Mouse (Mus musculus): ENCODE results near the gene Sesn1. TPM values are rescaled to one million over a fixed set of nuclear protein-coding genes. Genes with fewer than 3 reads are reported as not detected.

Gene Sesn1
- polyA plus RNA-seq, 1 experiment: not detected

- Histone ChIP-seq H3K27ac (ENCODE audit: insufficient read depth, low read depth, low read length) (no peak overlapping the region), H3K4me3 (ENCODE audit: insufficient read depth, low read depth, low read length) (no peak overlapping the region), H3K4me1 (ENCODE audit: control insufficient read depth, insufficient read depth, low read length) (no peaks in the 10 kb centered on the region; the same call in 1 of the 2 replicates)
- TF ChIP-seq CTCF (IDR thresholded peaks at IDR 0.05; ENCODE audit: insufficient read depth, low read depth, low read length) (no peak), POLR2A (IDR thresholded peaks at IDR 0.05; ENCODE audit: insufficient read depth, low read depth, low read length) (no peak)
- WGBS: 87% methylated on average over 2 of the region's 2 CpGs
Observed at GRCm38 (mm10) chr10:41848721-41849120, 39.0 kb downstream of the Sesn1 start.

- no peak overlapping the region for H3K27ac ChIP-seq (ENCODE audit: insufficient read depth, low read depth, low read length)
- TF ChIP-seq CTCF (IDR thresholded peaks at IDR 0.05; ENCODE audit: insufficient read depth, low read depth, low read length) (no peak), POLR2A (IDR thresholded peaks at IDR 0.05; ENCODE audit: insufficient read depth, low read depth, low read length) (no peak)
- no peaks in the 10 kb centered on the region for H3K4me1 ChIP-seq (ENCODE audit: control insufficient read depth, insufficient read depth, low read length)
- no peak overlapping the region for H3K4me3 ChIP-seq (ENCODE audit: insufficient read depth, low read depth, low read length)
Observed at GRCm38 (mm10) chr10:41859820-41860219, 50.1 kb downstream of the Sesn1 start.

- H3K27ac ChIP-seq (ENCODE audit: insufficient read depth, low read depth, low read length): no peak overlapping the region
- no peak for TF ChIP-seq CTCF (IDR thresholded peaks at IDR 0.05; ENCODE audit: insufficient read depth, low read depth, low read length)
- TF ChIP-seq POLR2A (IDR thresholded peaks at IDR 0.05; ENCODE audit: insufficient read depth, low read depth, low read length): no peak
- WGBS: 77% methylated on average over 2 of the region's 2 CpGs
- no peaks in the 10 kb centered on the region for H3K4me1 ChIP-seq (ENCODE audit: control insufficient read depth, insufficient read depth, low read length)
- H3K4me3 ChIP-seq (ENCODE audit: insufficient read depth, low read depth, low read length): no peak overlapping the region
Observed at GRCm38 (mm10) chr10:41860275-41860688, 50.5 kb downstream of the Sesn1 start.

GRCm38 (mm10) chr10:41863053-41863452, 53.3 kb downstream of the Sesn1 start:
- TF ChIP-seq POLR2A (IDR thresholded peaks at IDR 0.05; ENCODE audit: insufficient read depth, low read depth, low read length) (no peak), CTCF (IDR thresholded peaks at IDR 0.05; ENCODE audit: insufficient read depth, low read depth, low read length) (no peak)
- no peak overlapping the region for H3K27ac ChIP-seq (ENCODE audit: insufficient read depth, low read depth, low read length)
- no peak overlapping the region for H3K4me3 ChIP-seq (ENCODE audit: insufficient read depth, low read depth, low read length)
- peaks cover 4% of the 10 kb centered on the region for H3K4me1 ChIP-seq (ENCODE audit: control insufficient read depth, insufficient read depth, low read length)
- WGBS: 82% methylated on average over 2 of the region's 2 CpGs

GRCm38 (mm10) chr10:41866069-41866837, 56.5 kb downstream of the Sesn1 start:
- Histone ChIP-seq H3K4me1 (ENCODE audit: control insufficient read depth, insufficient read depth, low read length) (peaks cover 9% of the 10 kb centered on the region), H3K27ac (ENCODE audit: insufficient read depth, low read depth, low read length) (no peak overlapping the region), H3K4me3 (ENCODE audit: insufficient read depth, low read depth, low read length) (no peak overlapping the region)
- TF ChIP-seq POLR2A (IDR thresholded peaks at IDR 0.05; ENCODE audit: insufficient read depth, low read depth, low read length): no peak
- TF ChIP-seq CTCF (IDR thresholded peaks at IDR 0.05; ENCODE audit: insufficient read depth, low read depth, low read length): no peak
- WGBS: 65% methylated on average over 3 of the region's 3 CpGs

GRCm38 (mm10) chr10:41866838-41867154, 57.1 kb downstream of the Sesn1 start:
- Histone ChIP-seq H3K27ac (ENCODE audit: insufficient read depth, low read depth, low read length) (no peak overlapping the region), H3K4me1 (ENCODE audit: control insufficient read depth, insufficient read depth, low read length) (peaks cover 9% of the 10 kb centered on the region), H3K4me3 (ENCODE audit: insufficient read depth, low read depth, low read length) (no peak overlapping the region)
- no peak for TF ChIP-seq CTCF (IDR thresholded peaks at IDR 0.05; ENCODE audit: insufficient read depth, low read depth, low read length)
- TF ChIP-seq POLR2A (IDR thresholded peaks at IDR 0.05; ENCODE audit: insufficient read depth, low read depth, low read length): no peak

GRCm38 (mm10) chr10:41867956-41868355, 58.2 kb downstream of the Sesn1 start:
- H3K4me3 ChIP-seq (ENCODE audit: insufficient read depth, low read depth, low read length): no peak overlapping the region
- TF ChIP-seq CTCF (IDR thresholded peaks at IDR 0.05; ENCODE audit: insufficient read depth, low read depth, low read length) (no peak), POLR2A (IDR thresholded peaks at IDR 0.05; ENCODE audit: insufficient read depth, low read depth, low read length) (no peak)
- peaks cover 9% of the 10 kb centered on the region for H3K4me1 ChIP-seq (ENCODE audit: control insufficient read depth, insufficient read depth, low read length)
- 51% methylated on average over 5 of the region's 5 CpGs for WGBS
- no peak overlapping the region for H3K27ac ChIP-seq (ENCODE audit: insufficient read depth, low read depth, low read length)

GRCm38 (mm10) chr10:41870101-41870500, 60.4 kb downstream of the Sesn1 start:
- WGBS: 55% methylated on average over 2 of the region's 2 CpGs
- peaks cover 9% of the 10 kb centered on the region for H3K4me1 ChIP-seq (ENCODE audit: control insufficient read depth, insufficient read depth, low read length)
- H3K4me3 ChIP-seq (ENCODE audit: insufficient read depth, low read depth, low read length): no peak overlapping the region
- no peak for TF ChIP-seq POLR2A (IDR thresholded peaks at IDR 0.05; ENCODE audit: insufficient read depth, low read depth, low read length)
- no peak for TF ChIP-seq CTCF (IDR thresholded peaks at IDR 0.05; ENCODE audit: insufficient read depth, low read depth, low read length)
- H3K27ac ChIP-seq (ENCODE audit: insufficient read depth, low read depth, low read length): no peak overlapping the region

- 84% methylated on average over 2 of the region's 2 CpGs for WGBS
- no peak overlapping the region for H3K27ac ChIP-seq (ENCODE audit: insufficient read depth, low read depth, low read length)
- H3K4me1 ChIP-seq (ENCODE audit: control insufficient read depth, insufficient read depth, low read length): peaks cover 7% of the 10 kb centered on the region
- no peak for TF ChIP-seq POLR2A (IDR thresholded peaks at IDR 0.05; ENCODE audit: insufficient read depth, low read depth, low read length)
- TF ChIP-seq CTCF (IDR thresholded peaks at IDR 0.05; ENCODE audit: insufficient read depth, low read depth, low read length): no peak
- H3K4me3 ChIP-seq (ENCODE audit: insufficient read depth, low read depth, low read length): no peak overlapping the region
Observed at GRCm38 (mm10) chr10:41871564-41871963, 61.8 kb downstream of the Sesn1 start.
